Mouse (Mus musculus) heart, adult 2 months (tissue): ENCODE data around the gene Gabpb1. TPM values are rescaled to one million over a fixed set of nuclear protein-coding genes. Genes with fewer than 3 reads are reported as not detected.

ENCODE experiments used
- DNase-seq, 2 experiments: peaks; one replicate each; pipeline ENCODE4 v3.0.0; 2021
- H3K27ac ChIP-seq: fragments of 200-600 bp; 2 replicates; pipeline ENCODE4 v1.8.1; 2022
- H3K27me3 ChIP-seq: fragments of 200-500 bp; 2 replicates; pipeline ENCODE4 v1.6.1; 2012; ENCODE audit warnings: mild to moderate bottlenecking, low read length, inconsistent platforms, mixed read lengths; ENCODE audit not compliant: control insufficient read depth, insufficient read depth
- H3K36me3 ChIP-seq: fragments of 200-500 bp; 2 replicates; pipeline ENCODE4 v1.6.1; 2012; ENCODE audit warnings: low read length, inconsistent platforms; ENCODE audit not compliant: control insufficient read depth, insufficient read depth
- H3K4me1 ChIP-seq: fragments of 200-500 bp; 2 replicates; pipeline ENCODE4 v1.6.1; 2011; ENCODE audit warnings: low read length; ENCODE audit not compliant: control insufficient read depth, insufficient read depth
- H3K4me3 ChIP-seq: fragments of 200-600 bp; 2 replicates; pipeline ENCODE4 v1.8.1; 2022
- H3K79me2 ChIP-seq: fragments of 200-500 bp; replicated peaks from 2 replicates; pipeline ENCODE4 v1.6.1; 2012; ENCODE audit warnings: mild to moderate bottlenecking, inconsistent platforms, low read length, moderate library complexity, mixed read lengths; ENCODE audit not compliant: control insufficient read depth, insufficient read depth
- H3K9ac ChIP-seq: fragments of 200-500 bp; 2 replicates; pipeline ENCODE4 v1.6.1; 2012; ENCODE audit warnings: low read depth, mild to moderate bottlenecking, control low read depth, inconsistent platforms, low read length, mixed read lengths
- CTCF ChIP-seq: fragments of 200-600 bp; IDR thresholded peaks from 2 replicates; pipeline ENCODE4 v1.8.1; 2022; ENCODE audit warnings: antibody characterized with exemption, mild to moderate bottlenecking, moderate library complexity
- EP300 ChIP-seq: fragments of 200-500 bp; IDR thresholded peaks from 2 replicates; pipeline ENCODE4 v1.6.1; 2011; ENCODE audit warnings: low read depth, low read length, control low read depth; ENCODE audit not compliant: insufficient read depth
- POLR2A ChIP-seq: fragments of 200-500 bp; IDR thresholded peaks from 2 replicates; pipeline ENCODE4 v1.6.1; 2011; ENCODE audit warnings: mild to moderate bottlenecking, low read depth, low read length, control low read depth; ENCODE audit not compliant: insufficient read depth
- WGBS: fragments of 180-500 bp; shearing (Covaris S2); methylation state at CpG from one replicate; pipeline ENCODE4 v1.1.7; 2018; 5-methylcytosine and 5-hydroxymethylcytosine counted together
- intact Hi-C: fragments of 180-260 bp; cut with DNase I; formaldehyde crosslinking; loops from one replicate; pipeline ENCODE4 v1.15.1; 2025
- polyA plus RNA-seq: library from polyadenylated mRNA; depleted of rRNA; stranded (reverse); fragments of >200 nt; gene quantifications from 2 replicates; pipeline ENCODE4 v1.2.3, GENCODE M21; 2012; rRNA removed
- total RNA-seq, 2 experiments: library from RNA; stranded (reverse); gene quantifications; 2 replicates each; pipeline ENCODE4 v1.2.3; 2021

Gene Gabpb1
- total and polyA plus RNA-seq, 3 experiments: 5.8 to 13.1 (median 10.6) TPM

GRCm38 (mm10) chr2:126587468-126587867, 88.7 kb downstream of the Gabpb1 start:
- intact Hi-C loops: no loop called here
- H3K27ac ChIP-seq: no peak overlapping the region
- no peak overlapping the region for H3K4me3 ChIP-seq
- no peak overlapping the region for H3K9ac ChIP-seq
- H3K79me2 ChIP-seq: no peaks in the 10 kb centered on the region
- no peaks in the 10 kb centered on the region for H3K27me3 ChIP-seq
- WGBS: 62% methylated on average over 3 of the region's 3 CpGs
- TF ChIP-seq EP300 (no peak), CTCF (no peak), POLR2A (no peak)
- no peaks in the 10 kb centered on the region for H3K4me1 ChIP-seq
- no peaks in the 10 kb centered on the region for H3K36me3 ChIP-seq
- no peak for DNase-seq

GRCm38 (mm10) chr2:126584621-126585369, 91.3 kb downstream of the Gabpb1 start:
- DNase-seq: no peak
- Histone ChIP-seq H3K36me3 (no peaks in the 10 kb centered on the region), H3K79me2 (no peaks in the 10 kb centered on the region), H3K27me3 (no peaks in the 10 kb centered on the region), H3K9ac (no peak overlapping the region), H3K4me3 (no peak overlapping the region), H3K27ac (no peak overlapping the region), H3K4me1 (no peaks in the 10 kb centered on the region)
- TF ChIP-seq CTCF (no peak), POLR2A (no peak), EP300 (no peak)
- 83% methylated on average over 8 of the region's 8 CpGs for WGBS
- intact Hi-C loops: no loop called here

DNA sequence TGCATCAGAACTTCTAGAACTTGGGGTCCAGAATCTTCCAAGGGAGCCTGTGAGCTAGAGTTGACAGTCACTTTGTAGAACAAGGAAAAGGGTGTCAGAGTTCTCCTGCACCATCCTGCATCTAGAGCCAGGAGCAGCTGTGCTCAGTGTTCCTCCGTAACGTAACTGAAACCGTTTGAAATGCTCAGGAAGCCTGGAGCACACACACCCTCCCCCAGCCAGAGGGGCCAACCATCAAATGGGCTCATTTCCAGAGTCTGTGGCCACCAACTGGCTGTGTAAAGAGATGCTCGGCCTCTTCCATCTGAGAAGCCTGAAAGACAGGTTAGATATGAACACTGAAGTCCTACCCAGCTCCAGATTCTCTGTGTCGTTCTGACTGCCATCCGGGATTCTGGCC, 92.2 kb downstream of the Gabpb1 start:
- intact Hi-C loops: no loop called here
- Histone ChIP-seq H3K79me2 (no peaks in the 10 kb centered on the region), H3K4me1 (no peaks in the 10 kb centered on the region), H3K27ac (no peak overlapping the region), H3K9ac (no peak overlapping the region), H3K36me3 (no peaks in the 10 kb centered on the region), H3K27me3 (no peaks in the 10 kb centered on the region), H3K4me3 (no peak overlapping the region)
- WGBS: 53% methylated on average over 6 of the region's 6 CpGs
- no peak for TF ChIP-seq EP300
- no peak for TF ChIP-seq POLR2A
- no peak for TF ChIP-seq CTCF
- DNase-seq: no peak

GRCm38 (mm10) chr2:126579282-126579681, 96.9 kb downstream of the Gabpb1 start:
- Histone ChIP-seq H3K4me3 (no peak overlapping the region), H3K27me3 (no peaks in the 10 kb centered on the region), H3K79me2 (no peaks in the 10 kb centered on the region), H3K4me1 (no peaks in the 10 kb centered on the region), H3K9ac (no peak overlapping the region), H3K36me3 (no peaks in the 10 kb centered on the region), H3K27ac (no peak overlapping the region)
- no peak for DNase-seq
- intact Hi-C loops: no loop called here
- TF ChIP-seq CTCF (no peak), EP300 (no peak), POLR2A (no peak)
- WGBS: 92% methylated on average over 1 of the region's 1 CpGs

Other genes starting within 250 kb of the Gabpb1 start
- gene Atp8b4, start 175.7 kb downstream of the Gabpb1 start, total RNA-seq: under 1 TPM; 0.43 to 0.73 TPM
- 0.29 and 0.31 TPM in 2 replicates for gene Atp8b4, start 175.7 kb downstream of the Gabpb1 start, polyA plus RNA-seq
- gene Slc27a2, start 123.9 kb downstream of the Gabpb1 start, total RNA-seq: under 1 TPM; 0.64 to 0.78 TPM
- 0.88 and 1.8 TPM in 2 replicates for gene Slc27a2, start 123.9 kb downstream of the Gabpb1 start, polyA plus RNA-seq
- gene Hdc, start 57.0 kb downstream of the Gabpb1 start, total RNA-seq: 1 to 10 TPM in 1 of 2 experiments, under 1 TPM in 1; 0.81 to 1.4 TPM
- gene Hdc, start 57.0 kb downstream of the Gabpb1 start, polyA plus RNA-seq: 2.3 and 3.3 TPM in 2 replicates
- 10 to 100 TPM; 27.4 to 28.4 TPM for gene Usp8, start 31.0 kb upstream of the Gabpb1 start, total RNA-seq
- gene Usp8, start 31.0 kb upstream of the Gabpb1 start, polyA plus RNA-seq: 11.1 and 18.9 TPM in 2 replicates
- gene Usp50, start 107.1 kb upstream of the Gabpb1 start, total RNA-seq: not detected
- gene Usp50, start 107.1 kb upstream of the Gabpb1 start, polyA plus RNA-seq: 1.1 and 1.5 TPM in 2 replicates
- gene Trpm7, start 199.9 kb upstream of the Gabpb1 start, total RNA-seq: 10 to 100 TPM; 24.4 to 26.7 TPM
- 7.5 and 16.2 TPM in 2 replicates for gene Trpm7, start 199.9 kb upstream of the Gabpb1 start, polyA plus RNA-seq